Mouse (Mus musculus) 3T3-L1 (cell line): ENCODE measurements at regions not wholly inside any gene's neighbourhood (a gene's known extent, or its start where the extent isn't known, plus 50 kb on each side); places are given as distances from the start of the nearest gene placed in this dataset.
A peak's percentile ranks its signal among the peaks of the same experiment; 100 is the strongest.

ENCODE experiments used
- DNase-seq: peaks from one replicate; pipeline ENCODE4 v3.0.0-alpha.2; 2015; ENCODE audit warnings: low read depth, low spot score

DNA sequence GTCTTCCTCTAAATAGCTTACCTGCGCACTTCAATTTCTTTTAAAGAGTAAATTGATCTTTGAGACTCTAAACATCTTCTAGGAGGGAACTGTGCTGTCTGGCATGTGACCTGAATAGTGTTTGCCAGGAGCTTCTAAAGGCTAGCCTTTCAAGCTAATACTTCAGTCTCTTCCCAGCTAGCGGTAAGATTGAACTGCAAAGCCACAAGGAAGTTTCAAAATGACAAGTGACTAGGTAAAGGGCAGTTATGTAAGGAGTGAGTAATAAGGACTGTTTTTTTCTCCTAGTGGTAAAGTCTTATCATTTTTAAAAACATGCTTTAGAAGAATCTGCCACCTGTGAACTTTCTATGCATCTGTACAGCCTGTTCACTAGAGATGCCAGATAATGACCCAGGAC lies 211.1 kb downstream of the Kcnrg start:
- DNase-seq: no peak

DNA sequence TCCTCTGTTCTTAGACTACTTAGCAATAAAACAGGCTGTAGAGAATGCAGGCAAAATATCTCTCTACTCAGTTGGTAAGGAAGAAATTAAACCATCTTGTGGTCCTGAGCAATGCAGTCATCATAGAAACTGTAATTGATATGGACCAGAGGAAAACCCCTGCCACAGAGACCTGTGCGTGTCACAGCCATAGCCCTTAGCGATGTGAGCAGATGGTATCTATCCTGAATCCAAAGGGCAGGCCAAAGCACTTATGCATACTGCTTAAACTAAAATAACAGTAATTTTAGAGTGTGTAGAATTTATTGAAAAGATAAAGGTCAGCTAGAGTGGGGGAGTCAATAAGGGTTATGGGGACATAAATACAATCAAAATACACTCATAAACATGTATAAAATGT lies 212.0 kb downstream of the Kcnrg start:
- DNase-seq: no peak

DNA sequence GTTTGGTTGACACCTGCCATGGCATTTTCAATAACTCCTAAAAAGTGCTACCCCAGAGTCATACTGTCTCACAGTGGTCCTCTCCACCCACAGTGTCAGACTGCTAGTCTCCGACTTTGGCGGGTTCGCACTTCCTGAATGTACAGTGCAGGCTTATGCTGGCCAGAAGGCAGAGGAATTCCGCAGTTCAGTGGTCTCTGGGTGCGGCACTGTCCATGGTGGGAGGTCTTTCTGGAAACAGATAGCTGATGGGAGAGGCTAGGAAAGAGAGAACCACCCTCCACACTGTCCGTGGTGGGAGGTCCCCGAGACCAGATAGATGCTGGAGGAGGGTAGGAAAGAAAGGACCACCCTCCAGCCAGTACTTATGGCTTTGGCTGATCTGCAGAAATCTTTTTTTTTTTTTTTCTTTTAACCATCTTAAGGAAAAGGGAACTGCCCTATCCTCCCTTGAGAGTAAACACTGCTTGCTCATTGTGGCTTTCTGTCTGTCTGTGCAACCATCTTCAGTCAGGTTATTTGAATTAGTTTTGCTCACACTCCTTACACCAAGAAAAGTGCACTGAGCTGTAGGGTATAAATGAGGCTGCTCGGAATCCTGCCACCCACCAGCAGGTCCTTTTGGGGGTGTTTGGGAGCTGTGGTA lies 227.2 kb downstream of the Kcnrg start:
- no peak for DNase-seq

GRCm38 (mm10) chr14:61835729-61836128 lies 228.5 kb downstream of the Kcnrg start:
- DNase-seq: no peak

DNA sequence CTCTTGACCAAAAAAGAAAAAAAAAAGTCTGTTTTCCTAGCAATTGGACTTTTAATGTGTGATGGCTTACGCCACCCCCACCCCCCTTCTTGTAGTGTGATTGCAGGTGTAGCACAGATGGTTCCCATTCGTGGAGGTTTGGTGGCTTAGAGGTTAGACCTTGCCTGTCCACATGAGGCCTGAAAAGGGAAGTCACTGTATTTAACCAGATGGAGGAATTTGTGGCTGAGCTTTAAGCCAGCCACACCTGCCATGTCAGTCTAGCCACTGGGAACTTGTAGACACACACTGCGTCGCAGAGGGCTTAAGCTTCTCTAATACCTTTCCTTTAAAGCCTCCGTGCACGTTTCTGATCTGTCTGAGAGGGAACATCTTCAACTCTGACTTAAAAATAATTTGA lies 229.0 kb downstream of the Kcnrg start:
- no peak for DNase-seq

DNA sequence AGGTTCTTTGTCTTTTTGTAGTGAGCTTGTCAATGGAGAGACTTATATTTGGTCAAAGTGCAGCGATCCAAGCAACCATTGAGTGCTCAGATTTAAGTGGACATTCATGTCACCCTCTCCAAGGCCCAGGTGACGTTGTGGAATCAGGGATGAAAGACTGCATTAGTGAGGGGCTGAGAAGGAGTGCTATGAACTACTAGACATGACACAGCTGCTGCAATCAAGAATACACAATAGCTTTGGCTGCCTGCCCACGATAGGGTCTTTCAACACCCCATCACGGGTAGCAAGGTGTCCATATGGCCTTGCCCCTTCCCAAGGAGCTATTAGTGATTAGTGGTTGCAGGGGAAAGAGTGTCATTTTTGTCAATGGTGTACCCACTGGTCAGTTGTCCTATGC lies 229.7 kb downstream of the Kcnrg start:
- no peak for DNase-seq

GRCm38 (mm10) chr14:61837851-61838250 lies 230.6 kb downstream of the Kcnrg start:
- no peak for DNase-seq

GRCm38 (mm10) chr14:61842476-61842875 lies 235.2 kb downstream of the Kcnrg start:
- no peak for DNase-seq

- DNase-seq: no peak
Observed at GRCm38 (mm10) chr14:61846441-61846840, 239.2 kb downstream of the Kcnrg start.

GRCm38 (mm10) chr14:61850244-61850643 lies 243.0 kb downstream of the Kcnrg start:
- DNase-seq: no peak

DNA sequence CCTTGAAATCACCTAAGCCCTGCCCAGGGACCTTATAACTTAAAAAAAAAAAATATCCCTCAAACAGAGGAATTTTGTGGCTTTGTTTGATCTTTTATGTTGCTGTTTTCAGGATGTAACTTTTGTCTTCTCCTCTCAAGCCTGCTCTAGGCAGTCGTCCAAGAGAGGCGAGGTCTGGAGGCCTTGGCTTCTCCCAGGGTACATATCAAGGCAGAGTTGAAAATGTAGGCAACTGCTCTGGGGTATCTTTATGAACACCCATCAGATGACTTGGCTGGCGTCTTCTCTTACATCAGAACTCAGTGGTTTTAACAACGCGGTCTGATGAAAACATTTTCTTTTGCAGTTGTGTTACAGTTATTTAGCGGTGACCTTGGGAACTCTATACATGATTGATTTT lies 250.4 kb downstream of the Kcnrg start:
- DNase-seq: peak; percentile 19

GRCm38 (mm10) chr14:61860688-61861087 lies 253.4 kb downstream of the Kcnrg start:
- no peak for DNase-seq

GRCm38 (mm10) chr14:61861357-61861958 lies 254.2 kb downstream of the Kcnrg start:
- no peak for DNase-seq

GRCm38 (mm10) chr14:61862931-61863330 lies 255.7 kb downstream of the Kcnrg start:
- no peak for DNase-seq

GRCm38 (mm10) chr14:61863475-61863874 lies 256.2 kb downstream of the Kcnrg start:
- DNase-seq: peak; percentile 63

- DNase-seq: peak; percentile 31
Observed at GRCm38 (mm10) chr14:61866532-61867268, 259.4 kb downstream of the Kcnrg start.

GRCm38 (mm10) chr14:61874206-61874605 lies 266.9 kb downstream of the Kcnrg start:
- DNase-seq: peak; percentile 42

- no peak for DNase-seq
Observed at GRCm38 (mm10) chr14:61879416-61879815, 272.2 kb downstream of the Kcnrg start.

- peak; percentile 38 for DNase-seq
Observed at GRCm38 (mm10) chr14:61880514-61881259, 273.4 kb downstream of the Kcnrg start.

- DNase-seq: no peak
Observed at GRCm38 (mm10) chr14:61885241-61886015, 278.2 kb downstream of the Kcnrg start.

GRCm38 (mm10) chr14:61889626-61890025 lies 282.4 kb downstream of the Kcnrg start:
- DNase-seq: no peak
